Mouse (Mus musculus): ENCODE data around the gene Gm10160. TPM values are rescaled to one million over a fixed set of nuclear protein-coding genes. Genes with fewer than 3 reads are reported as not detected.

Gene Gm10160
- polyA plus RNA-seq, 2 experiments from 2014 or later = not detected

DNA sequence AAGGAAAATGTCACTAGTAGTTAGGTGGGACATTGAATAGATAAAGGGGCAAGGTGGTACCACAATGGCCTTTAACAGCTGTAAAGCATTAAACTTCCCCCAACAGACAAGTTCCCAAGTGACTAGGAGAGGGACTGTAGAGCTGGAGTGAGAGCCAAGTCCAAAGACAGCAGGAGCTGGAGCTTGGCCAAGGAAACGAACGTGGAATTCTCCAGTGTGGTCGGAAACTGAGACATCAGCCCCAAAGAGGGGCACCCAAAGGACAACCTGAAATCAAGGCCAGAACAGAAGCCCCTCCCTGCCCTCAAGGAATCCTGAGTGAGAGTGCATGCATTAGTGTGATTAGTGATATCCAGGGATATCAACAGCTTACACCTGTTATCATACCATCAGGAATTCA, 30.2 kb downstream of the Gm10160 start:
- no peak for ATAC-seq

DNA sequence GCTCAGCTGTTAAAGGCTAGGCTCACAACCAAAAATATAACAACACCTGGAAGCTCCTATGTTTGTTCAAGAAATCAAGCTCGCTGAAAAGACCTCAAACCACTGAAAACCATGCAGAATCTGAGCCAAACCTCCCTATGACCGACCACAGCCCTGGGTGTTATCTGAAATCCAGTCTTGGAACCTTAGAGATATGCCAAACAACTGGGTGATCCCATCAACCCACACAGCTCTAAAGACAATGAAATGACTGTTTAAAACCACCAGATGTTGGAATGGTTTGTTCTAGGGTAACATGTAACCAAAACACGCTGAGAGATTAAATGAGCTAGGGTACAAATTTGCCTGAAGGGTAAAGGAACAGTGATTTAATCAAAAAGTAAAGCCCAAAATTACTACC, 30.7 kb downstream of the Gm10160 start:
- ATAC-seq = no peak

DNA sequence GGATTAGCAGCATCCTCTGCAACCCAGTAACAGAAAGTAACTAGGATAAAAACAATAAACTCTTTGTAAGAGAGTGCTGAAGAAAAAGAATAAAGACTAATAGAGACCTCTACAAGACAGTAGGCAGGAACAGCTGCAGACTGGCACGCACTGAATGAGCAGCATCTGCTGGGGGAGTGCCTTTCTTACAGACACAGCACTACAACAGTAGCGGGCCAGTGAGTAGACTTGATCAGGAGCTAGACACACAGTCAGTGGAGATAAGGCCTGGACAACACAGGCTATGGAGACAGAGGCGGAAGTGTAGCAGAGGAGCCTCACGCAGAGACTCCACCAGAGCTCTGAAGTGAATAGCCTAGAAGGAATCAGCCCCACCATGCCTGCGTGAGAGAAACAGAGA, 49.5 kb downstream of the Gm10160 start:
- no peak for ATAC-seq

Other genes with a start within 250 kb of the Gm10160 start
- under 1 TPM in 1 of 2 experiments, not detected in 1; 0.70 TPM for gene Homer2, start 148.3 kb downstream of the Gm10160 start, polyA plus RNA-seq (2017; shearing (Covaris generic))
- 100 to 1,000 TPM; 154 to 162 TPM for gene Ramac, start 92.9 kb downstream of the Gm10160 start, polyA plus RNA-seq (2017; shearing (Covaris generic))
- 10 to 100 TPM; 63.4 to 65.7 TPM for gene 3110040N11Rik, start 66.3 kb downstream of the Gm10160 start, polyA plus RNA-seq (2017; shearing (Covaris generic))
- gene Btbd1, start 26.4 kb downstream of the Gm10160 start, polyA plus RNA-seq (2017; shearing (Covaris generic)) = 10 to 100 TPM; 16.3 to 19.1 TPM
- 1 to 10 TPM; 8.6 to 8.8 TPM for gene Tm6sf1, start 3.2 kb upstream of the Gm10160 start, polyA plus RNA-seq (2017; shearing (Covaris generic))
- gene Hdgfl3, start 78.7 kb upstream of the Gm10160 start, polyA plus RNA-seq (2017; shearing (Covaris generic)) = 1 to 10 TPM; 7.5 to 8.7 TPM
- not detected for gene Bnc1, start 136.5 kb upstream of the Gm10160 start, polyA plus RNA-seq (2017; shearing (Covaris generic))